Mouse (Mus musculus): ENCODE data around the gene Kcnq5.

GRCm38 (mm10) chr1:21455971-21456370, 505.8 kb downstream of the Kcnq5 start:
- TF ChIP-seq CTCF (IDR thresholded peaks at IDR 0.05; ENCODE audit: control insufficient read depth, insufficient read depth, insufficient replicate concordance, low read depth, low read length) (no peak), POLR2A (IDR thresholded peaks at IDR 0.05; ENCODE audit: control insufficient read depth, low read depth, low read length) (no peak)
